Mouse (Mus musculus) myocyte (in vitro differentiated cells): Measurements from ENCODE around the gene Lrrc46.

Experiments
- E2F4 ChIP-seq: IDR thresholded peaks from one replicate; pipeline ENCODE4 v1.6.1; 2011; ENCODE audit warnings: mild to moderate bottlenecking, control low read depth, moderate library complexity; ENCODE audit not compliant: insufficient read depth
- MYOD1 ChIP-seq, 3 experiments: IDR thresholded peaks; one replicate each; pipeline ENCODE4 v1.6.1; 2011; ENCODE audit warnings: control low read depth in 2 of 3, low read depth in 2 of 3, mild to moderate bottlenecking in 2 of 3, moderate library complexity in 1 of 3; ENCODE audit not compliant: insufficient read length in 2 of 3, control insufficient read depth in 1 of 3
- POLR2A ChIP-seq: IDR thresholded peaks from one replicate; pipeline ENCODE4 v1.6.1; 2011; ENCODE audit warnings: low read depth, mild to moderate bottlenecking, control low read depth, moderate library complexity; ENCODE audit not compliant: insufficient read length
- POLR2AphosphoS2 ChIP-seq: IDR thresholded peaks from one replicate; pipeline ENCODE4 v1.6.1; 2011; ENCODE audit warnings: low read depth, control low read depth; ENCODE audit not compliant: insufficient read length
- TCF3 ChIP-seq: IDR thresholded peaks from one replicate; pipeline ENCODE4 v1.6.1; 2011; ENCODE audit warnings: low read depth, control low read depth; ENCODE audit not compliant: insufficient read length
- USF1 ChIP-seq: IDR thresholded peaks from one replicate; pipeline ENCODE4 v1.6.1; 2011; ENCODE audit warnings: low read depth, mild to moderate bottlenecking, control low read depth, moderate library complexity

- TF ChIP-seq E2F4 (no peak), POLR2A (peak; percentile 36), USF1 (peak; percentile 84), POLR2AphosphoS2 (no peak), TCF3 (no peak), MYOD1 (IDR thresholded peaks at IDR 0.05; ENCODE audit: control insufficient read depth in 1 of 3, insufficient read length in 2 of 3, low read depth in 2 of 3) (no peak)
These were observed 53.1 kb downstream of the Lrrc46 start for GRCm38 (mm10) chr11:96987873-96988655.
